In the genomic region with DNA sequence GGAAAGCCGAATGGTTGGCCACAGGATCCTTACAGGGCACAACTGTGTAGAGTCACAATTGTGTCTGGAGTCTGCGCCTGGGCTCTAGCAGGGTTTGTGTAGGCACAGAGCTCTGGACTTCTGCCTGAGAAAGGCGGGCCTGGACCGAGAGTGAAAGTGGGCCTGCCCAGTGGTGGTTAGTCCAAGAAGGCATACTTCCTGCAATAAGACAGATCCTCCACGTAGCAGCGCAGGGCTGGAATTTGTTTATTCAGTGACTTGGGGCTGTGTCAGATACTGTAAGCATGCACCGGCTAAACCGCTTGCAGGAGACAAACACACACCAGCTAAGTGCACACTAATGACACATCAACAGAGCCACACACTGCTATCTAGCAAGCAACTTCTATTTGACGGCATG, we compare ENCODE assay signal across 9 mouse cellular contexts. TPM values are rescaled to one million over a fixed set of nuclear protein-coding genes. Genes with fewer than 3 reads are reported as not detected.
DNase-seq lines count a peak whose midpoint lies in the region; ATAC-seq and TF ChIP-seq lines count a peak whose summit lies in the region.
"Had no signal": no experiment of that assay in that cellular context is flagged by ENCODE, and none has a peak within 500 bp of the region (broad histone marks: within the 10 kb centered on the region; RNA-seq: fewer than 3 reads in every experiment).

No protein-coding gene starts in this region.

- no peak overlapping the region for H3K4me3 ChIP-seq in limb, embryonic 13.5 days
- H3K4me3 ChIP-seq in limb, embryonic 10.5 days = no peak overlapping the region
- peak overlapping the region; percentile 74; the same call in 1 of the 2 replicates for H3K4me3 ChIP-seq in heart, embryonic 10.5 days
- peak overlapping the region; percentile 49 for H3K4me3 ChIP-seq in stomach, postnatal 0 days (ENCODE audit: low read depth, low read length)

- H3K9ac ChIP-seq in limb, embryonic 13.5 days = no peak overlapping the region
- H3K9ac ChIP-seq in stomach, postnatal 0 days (ENCODE audit: low read length) = peak overlapping the region; percentile 31; the same call in 1 of the 2 replicates
- H3K9ac ChIP-seq: hindbrain, embryonic 15.5 days had no signal

- H3K4me2 ChIP-seq in limb, embryonic 13.5 days (replicated peaks) = peak overlapping the region; percentile 97; the same call in 1 of the 2 replicates
- peak overlapping the region; percentile 92 for H3K4me2 ChIP-seq in stomach, postnatal 0 days (replicated peaks; ENCODE audit: low read depth)

- H3K9me3 ChIP-seq in limb, embryonic 13.5 days = no peaks in the 10 kb centered on the region
- no peaks in the 10 kb centered on the region for H3K9me3 ChIP-seq in limb, embryonic 10.5 days (replicated peaks)
- H3K9me3 ChIP-seq in heart, embryonic 10.5 days = no peaks in the 10 kb centered on the region
- H3K9me3 ChIP-seq in stomach, postnatal 0 days (ENCODE audit: control insufficient read depth, low read length) = no peaks in the 10 kb centered on the region
- H3K9me3 ChIP-seq: hindbrain, embryonic 15.5 days had no signal

- WGBS in limb, embryonic 13.5 days = 52% methylated on average over 9 of the region's 9 CpGs
- 44% methylated on average over 9 of the region's 9 CpGs for WGBS in limb, embryonic 10.5 days
- WGBS in heart, embryonic 10.5 days = 36% methylated on average over 9 of the region's 9 CpGs
- 11% methylated on average over 9 of the region's 9 CpGs for WGBS in stomach, postnatal 0 days

- TF ChIP-seq CTCF in stomach, postnatal 0 days (IDR thresholded peaks at IDR 0.05; ENCODE audit: low read depth) = 0 out of 2 replicates have a peak, but pooled peaks have one; percentile 7

- H3K27ac ChIP-seq in limb, embryonic 13.5 days = no peak overlapping the region
- no peak overlapping the region for H3K27ac ChIP-seq in limb, embryonic 10.5 days
- no peak overlapping the region for H3K27ac ChIP-seq in heart, embryonic 10.5 days
- H3K27ac ChIP-seq in stomach, postnatal 0 days (replicated peaks) = peak overlapping the region; percentile 81
- H3K27ac ChIP-seq: hindbrain, embryonic 15.5 days had no signal

- H3K27me3 ChIP-seq in limb, embryonic 13.5 days = peaks cover 74% of the 10 kb centered on the region
- peaks cover 78% of the 10 kb centered on the region for H3K27me3 ChIP-seq in limb, embryonic 10.5 days (ENCODE audit: low read depth, poor library complexity, severe bottlenecking)
- H3K27me3 ChIP-seq in heart, embryonic 10.5 days (ENCODE audit: insufficient read depth, poor library complexity, severe bottlenecking) = peaks cover 64% of the 10 kb centered on the region
- no peaks in the 10 kb centered on the region for H3K27me3 ChIP-seq in stomach, postnatal 0 days (ENCODE audit: control insufficient read depth, insufficient read depth, low read length)

- no peak for ATAC-seq in limb, embryonic 13.5 days (ENCODE audit: low FRiP score, low read depth)
- peak; percentile 90 for ATAC-seq in stomach, postnatal 0 days (ENCODE audit: low FRiP score, low TSS enrichment)

- peaks cover 48% of the 10 kb centered on the region for H3K4me1 ChIP-seq in limb, embryonic 13.5 days
- peaks cover 43% of the 10 kb centered on the region for H3K4me1 ChIP-seq in limb, embryonic 10.5 days
- peaks cover 50% of the 10 kb centered on the region for H3K4me1 ChIP-seq in heart, embryonic 10.5 days
- H3K4me1 ChIP-seq in stomach, postnatal 0 days (replicated peaks; ENCODE audit: control insufficient read depth, insufficient read depth) = 0 out of 2 replicates have a peak, but pooled peaks cover 5% of the 10 kb centered on the region

- TF ChIP-seq EP300 in stomach, postnatal 0 days (optimal IDR thresholded peaks at IDR 0.05) = no peak

- DNase-seq in limb, embryonic 10.5 days (ENCODE audit: low spot score) = no peak
- DNase-seq in heart, embryonic 10.5 days (ENCODE audit: low spot score) = no peak
- DNase-seq in kidney, postnatal 4 days = peak; percentile 55 to 63
- DNase-seq in stomach, postnatal 0 days (ENCODE audit: low spot score) = peak; percentile 89
- no peak for DNase-seq in cerebellum, postnatal 10 days
- DNase-seq in left cerebral cortex, adult 9 months (ENCODE audit: low spot score in 2 of 2) = no peak
- no peak for DNase-seq in spleen, postnatal 36 days (ENCODE audit: low spot score in 2 of 2)

- H3K36me3 ChIP-seq in limb, embryonic 13.5 days = peaks cover 4% of the 10 kb centered on the region; the same call in 1 of the 2 replicates
- H3K36me3 ChIP-seq in limb, embryonic 10.5 days = no peaks in the 10 kb centered on the region
- peaks cover 5% of the 10 kb centered on the region; the same call in 1 of the 2 replicates for H3K36me3 ChIP-seq in heart, embryonic 10.5 days
- no peaks in the 10 kb centered on the region for H3K36me3 ChIP-seq in stomach, postnatal 0 days (ENCODE audit: control insufficient read depth, insufficient read depth, low read length)
- H3K36me3 ChIP-seq: hindbrain, embryonic 15.5 days had no signal

RNA-seq across cellular contexts. Expression of gene Tcea3, which starts 2.3 kb away (rescaled TPM):
- 8.1 and 9.0 TPM in 2 replicates for polyA plus RNA-seq in limb, embryonic 13.5 days (2015; fragmentation: Nextera tagmentation; extraction: Ambion mirVana)
- polyA plus RNA-seq in limb, embryonic 10.5 days (2016; fragmentation: Nextera tagmentation; extraction: Ambion mirVana) = 1.5 and 1.8 TPM in 2 replicates
- polyA plus RNA-seq in heart, embryonic 10.5 days (2016; fragmentation: Nextera tagmentation; extraction: Ambion mirVana) = 35.6 and 47.2 TPM in 2 replicates
- polyA plus RNA-seq in stomach, postnatal 0 days (2015; fragmentation: Nextera tagmentation; extraction: Ambion mirVana) = 31.1 and 35.0 TPM in 2 replicates

RNA-seq across cellular contexts. Expression of gene Zfp46, which starts 34.7 kb away (rescaled TPM):
- 24.3 and 28.4 TPM in 2 replicates for polyA plus RNA-seq in limb, embryonic 13.5 days (2015; fragmentation: Nextera tagmentation; extraction: Ambion mirVana)
- polyA plus RNA-seq in limb, embryonic 10.5 days (2016; fragmentation: Nextera tagmentation; extraction: Ambion mirVana) = 20.2 and 24.6 TPM in 2 replicates
- polyA plus RNA-seq in heart, embryonic 10.5 days (2016; fragmentation: Nextera tagmentation; extraction: Ambion mirVana) = 14.6 and 18.7 TPM in 2 replicates
- 8.8 and 9.0 TPM in 2 replicates for polyA plus RNA-seq in stomach, postnatal 0 days (2015; fragmentation: Nextera tagmentation; extraction: Ambion mirVana)

RNA-seq across cellular contexts. Expression of gene Asap3, which starts 43.6 kb away (rescaled TPM):
- polyA plus RNA-seq in limb, embryonic 13.5 days (2015; fragmentation: Nextera tagmentation; extraction: Ambion mirVana) = 15.1 and 16.4 TPM in 2 replicates
- polyA plus RNA-seq in limb, embryonic 10.5 days (2016; fragmentation: Nextera tagmentation; extraction: Ambion mirVana) = 2.3 and 3.7 TPM in 2 replicates
- 3.4 and 3.7 TPM in 2 replicates for polyA plus RNA-seq in heart, embryonic 10.5 days (2016; fragmentation: Nextera tagmentation; extraction: Ambion mirVana)
- polyA plus RNA-seq in stomach, postnatal 0 days (2015; fragmentation: Nextera tagmentation; extraction: Ambion mirVana) = 1.6 and 1.9 TPM in 2 replicates

Comparison
In these comparisons a context has a peak if more than half of its experiments do, and no peak if none do; other contexts are left out.
1. H3K4me3 ChIP-seq: peak in heart, embryonic 10.5 days (single experiment) and stomach, postnatal 0 days (single experiment); none in limb, embryonic 13.5 days (single experiment) and limb, embryonic 10.5 days (single experiment).
2. DNase-seq: peak in kidney, postnatal 4 days (2 of 2) and stomach, postnatal 0 days (single experiment); none in limb, embryonic 10.5 days (single experiment), heart, embryonic 10.5 days (single experiment), cerebellum, postnatal 10 days (0 of 2), left cerebral cortex, adult 9 months (0 of 2) and spleen, postnatal 36 days (0 of 2).